ENCODE assay signal across 10 mouse cellular contexts in the genomic region with DNA sequence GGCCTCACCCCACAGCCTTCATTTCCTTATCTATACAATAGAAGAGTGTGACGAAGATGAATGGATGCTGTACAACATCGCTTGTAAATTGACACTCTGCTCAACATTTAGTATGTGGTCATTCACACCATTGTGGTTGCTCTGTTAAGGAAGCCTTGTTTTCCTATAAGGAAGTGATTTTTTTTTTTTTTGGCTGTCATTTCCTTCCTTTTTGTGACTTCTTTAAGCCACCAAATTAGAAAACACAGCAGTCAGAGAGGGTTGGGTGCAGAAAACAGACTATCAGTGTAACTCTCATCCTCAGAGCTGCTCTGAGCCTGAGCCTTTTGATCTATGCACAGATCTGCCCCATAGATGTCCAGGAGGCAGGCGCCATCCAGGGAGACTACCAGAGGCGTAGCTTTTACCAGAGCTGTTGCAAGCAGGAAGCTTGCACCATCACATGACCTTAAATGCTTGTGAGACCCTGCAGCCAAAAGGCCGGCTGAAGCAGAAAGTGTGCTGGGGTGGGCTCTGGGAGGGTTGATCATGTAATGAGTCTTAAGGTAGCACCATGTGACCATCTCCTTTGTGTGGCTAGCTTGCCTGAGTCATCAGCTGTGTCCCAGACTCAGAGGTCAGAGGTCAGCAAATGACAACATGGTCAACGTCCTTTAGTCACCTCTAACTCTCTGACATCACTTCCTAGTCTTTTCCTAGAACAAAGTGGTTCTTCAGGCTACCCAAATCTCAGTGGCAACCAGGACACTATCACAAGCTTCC. TPM values are rescaled to one million over a fixed set of nuclear protein-coding genes. Genes with fewer than 3 reads are reported as not detected.
DNase-seq lines count a peak whose midpoint lies in the region; ATAC-seq and TF ChIP-seq lines count a peak whose summit lies in the region.
"Had no signal": no experiment of that assay in that cellular context is flagged by ENCODE, and none has a peak within 500 bp of the region (broad histone marks: within the 10 kb centered on the region; RNA-seq: fewer than 3 reads in every experiment).

No protein-coding gene starts in this region.

- ATAC-seq in liver, postnatal 0 days = peak; percentile 47

- no peak for TF ChIP-seq POLR2A in kidney, adult 2 months (IDR thresholded peaks at IDR 0.05; ENCODE audit: low read depth, low read length)
- TF ChIP-seq POLR2A in bone marrow macrophage, adult 2 months (IDR thresholded peaks at IDR 0.05; ENCODE audit: borderline replicate concordance, low read depth, low read length) = peak; percentile 61; the same call in 1 of the 2 replicates

- H3K9ac ChIP-seq in liver, postnatal 0 days (replicated peaks) = no peak overlapping the region
- H3K9ac ChIP-seq: hindbrain, embryonic 15.5 days; limb, embryonic 12.5 days had no signal

- H3K27ac ChIP-seq in kidney, adult 2 months (ENCODE audit: insufficient read depth, low read depth, low read length) = peak overlapping the region; percentile 49
- H3K27ac ChIP-seq in bone marrow macrophage, adult 2 months (ENCODE audit: insufficient read depth, low read depth, low read length) = peak overlapping the region; percentile 97
- H3K27ac ChIP-seq in liver, postnatal 0 days (ENCODE audit: low read depth) = peak overlapping the region; percentile 91
- H3K27ac ChIP-seq: hindbrain, embryonic 15.5 days; limb, embryonic 12.5 days had no signal

- DNase-seq in kidney, adult 2 months = peak; percentile 41
- no peak for DNase-seq in kidney, postnatal 4 days
- DNase-seq in CD4-positive helper T cell, adult 2 months (ENCODE audit: low read depth, low spot score) = peak; percentile 62
- DNase-seq in liver, postnatal 0 days = peak; percentile 31
- DNase-seq in left cerebral cortex, adult 18-20 months (ENCODE audit: low spot score in 2 of 2) = no peak
- DNase-seq in right cerebral cortex, postnatal 14 days = no peak
- DNase-seq: thymus, postnatal 14 days had no signal

- H3K4me2 ChIP-seq in liver, postnatal 0 days (ENCODE audit: low read depth, low read length) = peak overlapping the region; percentile 43
- H3K4me2 ChIP-seq: hindbrain, embryonic 15.5 days; limb, embryonic 12.5 days had no signal

- no peaks in the 10 kb centered on the region for H3K36me3 ChIP-seq in kidney, adult 2 months (ENCODE audit: control insufficient read depth, insufficient read depth, low read length)
- no peaks in the 10 kb centered on the region; the same call in 1 of the 2 replicates for H3K36me3 ChIP-seq in liver, postnatal 0 days (replicated peaks; ENCODE audit: insufficient read depth, low read length)
- H3K36me3 ChIP-seq: hindbrain, embryonic 15.5 days; limb, embryonic 12.5 days had no signal

- no peak for TF ChIP-seq CTCF in kidney, adult 2 months (conservative IDR thresholded peaks at IDR 0.05; ENCODE audit: insufficient read depth, insufficient read length, low read depth, low read length)
- TF ChIP-seq CTCF in bone marrow macrophage, adult 2 months (IDR thresholded peaks at IDR 0.05; ENCODE audit: low read depth, low read length) = no peak
- no peak for TF ChIP-seq CTCF in liver, postnatal 0 days (IDR thresholded peaks at IDR 0.05; ENCODE audit: low read depth)

- H3K9me3 ChIP-seq in liver, postnatal 0 days (ENCODE audit: low read length) = no peaks in the 10 kb centered on the region
- H3K9me3 ChIP-seq: hindbrain, embryonic 15.5 days; limb, embryonic 12.5 days had no signal

- 57% methylated on average over 6 of the region's 6 CpGs for WGBS in kidney, adult 2 months
- 26% methylated on average over 6 of the region's 6 CpGs for WGBS in liver, postnatal 0 days (ENCODE audit: insufficient replicate concordance)

- H3K4me3 ChIP-seq in kidney, adult 2 months (ENCODE audit: insufficient read depth, low read depth, low read length) = no peak overlapping the region
- peak overlapping the region; percentile 44 for H3K4me3 ChIP-seq in bone marrow macrophage, adult 2 months (ENCODE audit: insufficient read depth, low read length)
- H3K4me3 ChIP-seq in liver, postnatal 0 days (ENCODE audit: low read depth, low read length) = no peak overlapping the region
- H3K4me3 ChIP-seq: hindbrain, embryonic 15.5 days; limb, embryonic 12.5 days had no signal

- H3K27me3 ChIP-seq in kidney, adult 2 months (replicated peaks; ENCODE audit: control insufficient read depth, insufficient read depth, low read length) = no peaks in the 10 kb centered on the region
- H3K27me3 ChIP-seq in liver, postnatal 0 days (ENCODE audit: insufficient read depth, low read length) = no peaks in the 10 kb centered on the region
- H3K27me3 ChIP-seq: hindbrain, embryonic 15.5 days; limb, embryonic 12.5 days had no signal

- peaks cover 11% of the 10 kb centered on the region; the same call in 1 of the 2 replicates for H3K4me1 ChIP-seq in kidney, adult 2 months (ENCODE audit: control insufficient read depth, insufficient read depth, low read length)
- peaks cover 51% of the 10 kb centered on the region for H3K4me1 ChIP-seq in bone marrow macrophage, adult 2 months (ENCODE audit: control insufficient read depth, insufficient read depth, low read length)
- H3K4me1 ChIP-seq in liver, postnatal 0 days (ENCODE audit: insufficient read depth) = peaks cover 13% of the 10 kb centered on the region
- H3K4me1 ChIP-seq: hindbrain, embryonic 15.5 days; limb, embryonic 12.5 days had no signal

- no peak for TF ChIP-seq EP300 in liver, postnatal 0 days (IDR thresholded peaks at IDR 0.05; ENCODE audit: low read depth)

RNA-seq across cellular contexts. Expression of gene Zcchc2, which starts 9.2 kb away (rescaled TPM):
- polyA plus RNA-seq in kidney, adult 2 months (2012; rRNA removed) = 13.5 and 15.1 TPM in 2 replicates
- polyA plus RNA-seq in bone marrow macrophage, adult 2 months (2012; ENCODE audit: insufficient read depth, insufficient read length, missing spikeins) = 15.9 and 18.0 TPM in 2 replicates
- 1.4 and 1.6 TPM in 2 replicates for polyA plus RNA-seq in liver, postnatal 0 days (2015; fragmentation: Nextera tagmentation; extraction: Ambion mirVana)
- total RNA-seq in left cerebral cortex, adult 18-20 months (2021) = 10 to 100 TPM; 22.2 to 24.0 TPM

Comparison
In these comparisons a context has a peak if more than half of its experiments do, and no peak if none do; other contexts are left out.
1. DNase-seq: peak in kidney, adult 2 months (single experiment), CD4-positive helper T cell, adult 2 months (single experiment) and liver, postnatal 0 days (single experiment); none in kidney, postnatal 4 days (0 of 2), left cerebral cortex, adult 18-20 months (0 of 2) and right cerebral cortex, postnatal 14 days (single experiment).
2. Peak in every context shown above with its lines, with median percentiles within 50 percentile points of each other: H3K27ac ChIP-seq.